Mouse (Mus musculus): ENCODE measurements around the gene Gdap2.

Gene Gdap2

GRCm38 (mm10) chr3:100242230-100242629 is 80.0 kb downstream of the Gdap2 start:
- intact Hi-C loops (cut with DNase I) = no loop called here

GRCm38 (mm10) chr3:100246286-100246825 is 84.2 kb downstream of the Gdap2 start:
- intact Hi-C loops (cut with DNase I) = no loop called here

Data from adrenal gland (tissue).